Mouse (Mus musculus): ENCODE results near the gene Crisp2. TPM values are rescaled to one million over a fixed set of nuclear protein-coding genes. Genes with fewer than 3 reads are reported as not detected.
"Not testable (repeated sequence)": the region's sequence is repeated elsewhere in the genome, so short reads cannot be mapped to it uniquely, and the experiment has no call there.

The Crisp2 gene
- total RNA-seq (2021) = not detected

DNA sequence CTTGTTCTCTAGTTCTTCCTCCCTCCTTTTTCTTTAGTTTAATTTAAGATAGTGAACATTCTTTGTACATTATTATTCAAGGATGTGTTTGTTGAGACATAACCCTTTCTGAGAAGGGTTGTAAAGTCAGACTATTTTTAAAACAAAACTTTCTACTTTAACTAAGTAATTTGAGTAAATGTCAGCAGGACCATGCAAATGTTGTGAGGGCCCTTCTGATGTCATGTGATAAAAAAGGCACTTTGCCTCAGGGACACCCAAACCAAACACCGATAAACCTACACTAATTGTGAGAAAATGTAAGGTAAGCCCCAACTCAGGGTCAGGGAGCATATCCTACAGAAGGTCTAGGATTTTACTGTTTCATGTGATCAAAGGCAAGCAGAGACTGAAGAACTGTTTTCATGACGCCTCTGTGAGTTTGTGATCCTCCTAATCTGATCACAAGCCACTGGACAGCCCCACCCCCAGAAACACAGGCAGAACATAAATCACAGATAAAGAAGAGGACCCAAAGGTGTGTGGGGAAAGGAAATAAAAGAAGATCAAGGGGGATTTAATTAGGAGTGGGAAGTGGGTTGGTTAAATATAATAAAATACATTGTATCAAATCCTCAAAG, at the start of gene Crisp2:
Gene Crisp2 (minus strand): TSS at position 51 of the 620 bp plus-strand sequence.
- no peak for DNase-seq

DNA sequence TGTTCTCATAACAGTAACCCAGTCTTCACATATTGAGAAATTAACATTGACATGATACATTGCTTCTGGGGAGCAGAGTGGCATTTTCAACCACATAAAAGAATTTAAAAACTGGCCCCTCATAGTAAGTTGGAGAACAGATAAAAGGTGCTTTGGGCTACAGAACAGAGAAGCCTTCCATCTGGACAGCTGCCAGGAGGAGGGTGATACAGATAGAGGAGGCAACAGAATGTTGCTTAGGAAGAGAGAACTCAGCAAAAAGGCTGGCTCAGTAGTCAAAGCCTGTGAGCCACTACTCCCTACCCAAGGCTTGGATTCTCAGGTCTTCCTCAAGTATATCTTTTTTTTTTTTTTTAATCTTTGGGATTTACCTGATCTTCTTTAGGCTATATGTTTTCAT, 48.3 kb upstream of the Crisp2 start:
- no peak for DNase-seq

DNA sequence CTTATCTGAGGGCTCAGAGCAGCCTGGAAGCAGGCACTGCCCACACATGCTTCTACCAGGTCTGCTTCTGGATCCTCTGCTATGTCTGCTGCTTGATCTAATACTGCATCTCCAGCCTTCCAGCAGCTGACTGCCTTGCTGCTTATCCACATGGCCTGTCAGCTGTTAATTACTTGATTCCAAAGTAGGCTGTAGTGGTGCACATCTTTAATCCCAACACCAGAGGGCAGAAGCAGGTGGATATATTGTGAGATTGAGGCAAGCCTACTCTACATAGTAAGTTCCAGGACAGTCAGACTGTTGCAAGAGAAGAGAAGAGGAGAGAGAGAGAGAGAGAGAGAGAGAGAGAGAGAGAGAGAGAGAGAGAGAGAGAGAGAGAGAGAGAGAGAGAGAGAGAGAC, 30.5 kb upstream of the Crisp2 start:
- DNase-seq = peak; percentile 15

DNA sequence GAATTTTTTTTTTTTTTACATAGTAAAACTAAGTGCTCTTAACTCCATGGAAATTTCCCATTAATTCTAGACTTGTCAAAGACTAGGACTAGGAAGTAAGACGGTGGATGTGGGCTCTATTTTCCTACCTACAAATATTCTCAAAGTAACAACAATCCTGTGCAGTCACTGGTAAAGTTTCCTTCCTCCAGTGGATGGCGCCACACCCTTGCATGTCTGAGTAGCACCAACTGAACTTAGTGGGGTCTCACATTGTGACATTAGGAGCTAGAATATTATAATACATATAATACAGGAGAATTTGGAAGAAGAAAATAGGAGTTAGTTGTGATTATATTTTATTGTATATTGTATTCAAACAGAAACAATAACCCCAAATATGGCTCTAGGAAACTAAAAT, 25.1 kb upstream of the Crisp2 start:
- DNase-seq = peak; percentile 6

DNA sequence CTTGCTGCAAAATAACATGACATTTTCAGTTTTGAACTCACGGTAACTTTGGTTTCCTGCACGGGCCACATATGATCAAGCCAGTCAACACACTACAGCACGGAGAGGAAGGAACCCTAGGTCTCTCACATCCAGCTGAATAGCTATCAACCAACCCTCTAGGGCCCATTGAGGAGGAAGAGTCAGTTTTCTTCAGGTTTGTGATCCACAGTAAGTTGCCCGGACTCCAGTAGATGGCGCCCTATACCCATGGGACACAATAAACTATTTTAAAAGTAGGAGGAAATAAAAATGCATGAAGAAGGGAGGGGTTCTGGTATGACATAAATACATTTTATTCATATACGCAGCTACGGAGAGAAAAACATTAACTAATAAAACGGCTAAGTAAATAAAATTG, 17.7 kb upstream of the Crisp2 start:
- peak; percentile 51 for DNase-seq

DNA sequence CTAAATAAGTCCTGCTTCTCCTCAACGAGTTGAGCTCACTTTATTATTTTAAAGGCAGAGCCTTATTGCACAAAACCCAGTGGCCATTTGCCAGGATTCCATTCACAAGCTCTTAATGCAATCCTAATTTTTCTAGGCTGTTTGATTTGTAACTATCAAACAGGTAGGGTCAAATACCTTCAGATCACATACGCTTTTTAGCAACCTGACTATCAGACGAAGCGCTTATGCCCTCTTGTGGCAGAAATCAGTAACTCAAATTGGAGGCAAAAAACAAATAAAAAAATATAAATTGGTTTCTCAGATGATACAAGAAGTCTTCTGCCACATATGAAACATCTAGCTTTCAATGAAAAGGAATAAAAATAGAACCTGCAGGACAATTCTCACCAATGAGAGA, 17.0 kb upstream of the Crisp2 start:
- DNase-seq = no peak

DNA sequence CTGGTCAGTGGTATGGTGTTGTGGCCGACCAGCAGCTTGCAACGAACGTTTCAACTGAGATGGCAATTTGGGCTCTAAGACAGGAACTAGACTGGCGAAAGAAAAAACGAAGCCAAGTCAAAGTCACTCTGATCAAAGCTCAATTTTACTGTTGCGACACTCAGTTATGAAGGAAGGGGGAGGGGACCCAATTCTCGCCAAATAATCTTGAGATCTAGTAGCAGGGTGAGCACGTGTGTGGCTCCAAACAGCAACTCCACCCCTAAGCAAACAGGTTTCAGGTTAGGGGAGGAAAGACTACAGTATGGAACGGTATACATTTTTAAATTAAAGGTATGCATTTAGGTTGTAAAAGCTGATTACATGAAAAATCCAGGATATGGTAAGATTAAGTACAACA, 14.7 kb upstream of the Crisp2 start:
- DNase-seq = no peak

DNA sequence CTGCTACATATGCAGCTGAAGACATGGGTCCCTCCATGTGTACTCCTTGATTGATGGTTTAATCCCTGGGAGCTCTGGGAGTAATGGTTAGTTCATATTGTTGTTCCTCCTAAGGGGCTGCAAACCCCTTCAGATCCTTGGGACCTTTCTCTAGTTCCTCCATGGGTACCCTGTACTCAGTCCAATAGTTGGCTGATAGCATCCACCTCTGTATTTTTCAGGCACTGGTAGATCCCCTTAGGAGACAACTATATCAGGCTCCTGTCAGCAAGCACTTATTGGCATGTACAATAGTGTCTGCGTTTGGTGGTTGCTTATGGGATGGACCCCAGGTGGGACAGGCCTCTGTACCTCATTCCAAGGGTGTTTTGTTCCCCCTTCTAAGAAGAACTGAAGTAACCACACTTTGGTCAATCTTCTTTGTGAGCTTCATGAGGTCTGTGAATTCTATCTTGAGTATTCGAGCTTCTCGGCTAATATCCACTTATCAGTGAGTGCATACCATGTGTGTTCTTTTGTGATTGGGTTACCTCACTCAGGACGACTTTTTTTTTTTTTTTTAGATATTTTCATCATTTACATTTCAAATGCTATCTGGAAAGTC, 10.6 kb upstream of the Crisp2 start:
- no peak for DNase-seq

DNA sequence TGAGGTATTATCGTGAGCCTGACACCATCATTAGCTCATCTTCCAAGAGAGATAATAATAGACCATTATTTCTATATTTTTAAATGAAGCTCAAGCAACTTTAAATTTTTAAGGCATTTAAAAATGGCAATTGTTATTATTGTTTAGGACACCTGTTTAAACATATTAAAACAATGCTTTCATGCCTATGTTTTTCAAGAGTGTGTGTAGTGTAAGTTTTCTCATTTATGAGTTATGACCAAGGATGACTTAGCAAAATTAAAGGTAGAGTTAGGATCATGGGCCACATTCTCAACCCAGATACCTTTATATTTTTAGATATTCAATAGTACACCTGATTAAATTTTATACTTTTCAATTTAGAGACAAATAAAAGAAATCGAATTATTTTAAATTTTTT, 5.5 kb upstream of the Crisp2 start:
- no peak for DNase-seq

DNA sequence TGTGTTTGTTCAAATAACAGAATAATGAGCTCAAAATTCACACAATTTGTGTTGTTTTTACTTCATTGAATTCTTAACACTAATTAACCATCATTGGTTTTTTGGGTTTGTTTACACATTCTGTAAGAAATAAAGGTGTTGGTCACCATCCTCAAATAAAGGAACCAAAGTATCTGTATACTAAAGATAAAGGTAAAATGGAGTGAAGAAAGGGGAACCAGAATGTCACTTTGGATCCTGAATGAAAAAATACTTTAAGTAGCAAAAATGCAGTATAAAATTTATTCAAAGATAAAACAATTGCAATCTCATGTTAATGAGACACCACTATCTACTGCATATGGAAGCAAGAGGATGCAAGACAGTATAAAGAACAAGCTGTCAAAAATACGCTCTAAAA, 4.8 kb upstream of the Crisp2 start:
- DNase-seq = no peak

DNA sequence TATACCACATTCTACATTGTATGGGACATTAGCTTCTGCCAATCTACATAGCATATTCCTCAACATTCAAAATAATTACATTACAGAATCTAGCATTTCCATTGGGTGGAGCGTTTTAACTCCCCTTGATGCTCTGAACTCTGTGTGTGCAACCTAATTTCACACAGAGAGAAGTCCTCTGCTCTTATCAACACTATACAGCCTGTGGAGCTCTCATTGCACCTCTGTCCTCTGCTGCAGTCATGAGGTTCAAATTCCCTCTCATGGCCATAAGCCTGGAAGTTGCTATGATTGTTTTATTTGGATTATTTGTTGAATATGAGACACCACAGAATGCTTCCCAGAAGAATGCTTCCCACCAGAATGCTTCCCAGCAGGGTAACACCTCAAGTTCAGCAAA, 4.1 kb upstream of the Crisp2 start, which contains the start of gene Rhag:
Gene Rhag (plus strand): TSS at position 193 of the 400 bp plus-strand sequence.
- DNase-seq = no peak

DNA sequence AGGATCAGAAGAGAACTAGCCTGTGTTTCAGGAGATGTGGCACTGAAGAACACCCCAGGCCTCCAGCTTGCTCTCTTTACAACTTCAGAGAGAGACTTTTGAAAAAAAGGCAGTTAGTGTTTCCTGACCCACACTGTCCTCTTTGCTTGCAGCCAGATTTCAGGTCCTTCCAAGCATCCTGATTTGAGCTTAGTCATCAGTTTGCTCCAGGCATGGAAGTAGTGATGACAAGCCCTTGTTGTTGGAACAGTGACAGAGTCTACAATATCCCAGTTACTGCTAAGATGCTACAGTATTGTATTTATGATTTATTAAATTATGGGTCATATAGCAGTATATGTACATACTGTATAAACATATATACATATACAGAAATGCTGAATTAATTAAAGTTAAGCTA, 1.3 kb upstream of the Crisp2 start:
- DNase-seq = no peak

DNA sequence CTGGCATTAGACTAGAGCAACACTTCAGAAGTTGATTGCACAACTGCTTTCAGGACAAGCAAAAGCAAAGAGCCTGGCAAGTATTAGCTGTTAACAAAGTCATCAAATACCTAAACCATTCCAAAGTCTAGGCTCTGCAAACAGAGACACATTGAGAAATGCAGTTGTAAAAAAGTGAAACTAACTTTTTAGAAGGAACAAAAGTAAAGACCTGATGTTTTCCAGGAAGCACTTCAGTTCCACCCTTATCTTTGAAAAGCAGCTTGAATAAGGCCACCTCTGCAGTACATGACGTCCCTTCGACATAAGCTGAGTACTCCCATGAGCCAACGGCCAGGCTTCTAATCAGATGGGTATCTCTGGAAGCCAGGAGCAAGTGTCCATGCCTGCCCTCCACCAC, 253 bp downstream of the Crisp2 start:
- no peak for DNase-seq

DNA sequence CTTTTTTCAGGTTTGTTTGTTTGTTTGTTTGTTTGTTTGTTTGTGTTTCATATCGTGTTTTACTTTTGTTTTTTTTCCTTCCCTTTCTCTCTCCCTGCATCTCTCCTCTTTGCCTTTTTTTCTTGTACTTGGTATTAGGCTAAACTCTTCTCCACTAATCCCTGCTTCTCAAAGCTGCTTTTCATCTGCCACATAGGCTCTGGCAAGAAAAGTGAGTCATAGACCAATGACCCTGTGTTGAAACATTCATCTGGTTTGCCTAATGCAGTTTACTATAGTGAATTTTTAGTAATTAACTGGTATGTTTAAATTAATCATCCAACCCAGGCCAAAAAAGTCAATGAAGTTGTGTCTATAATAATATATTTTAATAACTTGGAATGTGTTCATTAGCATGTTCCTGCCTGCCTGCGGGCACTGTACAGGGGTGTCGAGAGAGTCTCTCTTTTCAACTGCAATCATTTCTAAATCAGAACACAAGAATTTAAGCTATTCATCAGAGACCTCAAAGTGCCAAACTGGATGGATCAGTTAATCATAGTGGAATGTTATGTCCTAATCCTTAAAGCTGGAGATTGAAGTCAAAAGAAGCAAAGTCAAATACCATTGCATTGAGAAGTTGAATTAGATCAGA, 4.0 kb downstream of the Crisp2 start:
- no peak for DNase-seq

DNA sequence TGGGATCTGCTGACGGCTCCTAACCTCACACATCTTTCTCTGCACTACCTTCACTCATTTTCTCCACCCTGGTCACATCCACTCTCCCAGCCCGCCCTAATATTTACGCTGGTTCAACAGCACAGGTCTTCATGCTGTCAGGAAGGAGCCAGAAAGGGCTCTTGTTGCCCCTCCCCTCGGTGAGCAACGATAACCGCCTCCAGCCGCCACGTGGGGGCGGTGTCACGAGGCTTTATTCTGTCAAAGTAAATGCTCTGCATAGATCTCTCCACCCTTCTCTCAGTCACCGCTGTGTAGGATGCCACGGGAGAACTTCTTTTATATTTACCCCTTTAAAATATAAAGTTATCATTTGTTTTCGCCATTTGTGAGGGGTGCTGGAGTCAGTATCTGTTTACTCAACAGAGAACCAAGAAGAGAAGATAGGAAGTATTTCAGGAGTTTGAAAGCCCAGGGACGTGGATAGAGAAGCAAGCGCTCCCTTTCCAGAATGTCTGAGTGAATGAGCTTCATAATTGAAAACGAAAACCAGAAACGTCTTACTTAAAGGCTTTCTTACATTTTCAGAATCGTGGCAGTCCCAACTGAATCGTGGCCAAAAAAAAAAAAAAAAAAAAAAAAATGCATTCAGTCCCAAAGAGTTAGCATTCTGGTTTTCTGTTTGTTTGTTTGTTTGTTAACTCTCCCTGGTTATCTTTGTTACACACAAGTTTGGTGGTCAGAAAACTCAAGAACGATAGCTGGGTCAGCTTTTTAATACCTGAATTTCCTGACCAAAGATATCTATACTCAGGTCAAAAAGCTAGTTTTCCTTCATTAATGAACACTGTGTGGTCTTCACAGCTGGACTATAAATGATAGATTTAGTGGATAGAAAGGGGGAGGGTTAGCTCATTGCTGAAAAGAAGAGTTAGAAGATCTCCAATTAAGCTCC, 12.6 kb downstream of the Crisp2 start:
- peak; percentile 20 for DNase-seq

DNA sequence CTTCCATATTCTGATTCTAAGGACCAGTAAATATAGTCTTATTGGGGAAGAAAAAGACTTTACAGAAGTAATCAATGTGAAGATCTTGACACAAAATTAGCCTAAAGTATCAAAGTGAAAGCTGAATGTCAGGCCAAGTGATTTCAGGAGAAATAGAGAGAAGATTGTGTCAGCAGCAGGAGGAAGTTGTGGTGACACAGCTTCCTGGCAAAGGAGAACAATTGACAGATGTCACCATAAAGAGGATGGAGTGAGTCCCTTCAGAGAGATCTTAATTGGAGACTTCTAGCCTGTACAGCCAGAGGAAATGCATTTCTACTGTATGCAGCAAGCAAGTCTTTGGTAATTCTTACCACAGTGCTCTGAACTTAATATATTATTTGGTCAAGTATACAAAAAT, 16.9 kb downstream of the Crisp2 start:
- DNase-seq = no peak

DNA sequence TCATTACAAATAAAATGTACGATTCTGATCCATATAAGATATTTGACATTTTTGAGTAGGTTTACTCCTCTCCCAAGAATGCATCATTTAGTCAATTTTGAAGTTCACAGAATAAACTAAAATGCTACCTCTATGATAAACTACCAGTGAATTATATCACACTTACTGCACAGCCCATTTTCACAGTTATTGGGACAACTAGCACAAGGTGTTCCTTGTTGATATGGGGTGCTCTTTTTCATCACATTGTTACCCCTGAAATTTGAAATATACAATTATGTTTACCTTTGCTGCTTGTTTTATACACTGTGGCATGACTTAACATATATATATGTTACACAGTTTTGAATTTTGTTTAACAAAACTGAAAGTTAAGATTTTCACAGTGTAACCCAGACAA, 39.7 kb downstream of the Crisp2 start:
- DNase-seq = no peak

DNA sequence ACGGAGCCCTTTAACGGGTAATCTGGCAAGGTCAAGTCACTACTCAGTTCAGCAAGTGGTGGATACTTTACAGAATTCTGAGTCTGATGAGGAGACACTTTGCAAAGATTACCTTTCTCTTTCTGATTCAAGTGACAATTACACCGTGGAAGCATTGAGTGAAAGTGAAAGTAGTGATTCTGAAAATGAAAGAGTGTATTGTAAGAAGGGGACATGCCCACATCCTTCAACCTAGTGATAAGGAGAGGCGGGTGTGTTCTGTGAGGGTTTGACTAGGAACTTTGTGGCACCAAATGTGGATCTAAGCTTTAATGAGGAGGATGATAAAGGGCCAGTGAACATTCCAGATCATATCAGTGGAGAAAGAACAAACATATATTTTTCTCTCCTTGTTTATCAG, 43.1 kb downstream of the Crisp2 start:
- no peak for DNase-seq

DNA sequence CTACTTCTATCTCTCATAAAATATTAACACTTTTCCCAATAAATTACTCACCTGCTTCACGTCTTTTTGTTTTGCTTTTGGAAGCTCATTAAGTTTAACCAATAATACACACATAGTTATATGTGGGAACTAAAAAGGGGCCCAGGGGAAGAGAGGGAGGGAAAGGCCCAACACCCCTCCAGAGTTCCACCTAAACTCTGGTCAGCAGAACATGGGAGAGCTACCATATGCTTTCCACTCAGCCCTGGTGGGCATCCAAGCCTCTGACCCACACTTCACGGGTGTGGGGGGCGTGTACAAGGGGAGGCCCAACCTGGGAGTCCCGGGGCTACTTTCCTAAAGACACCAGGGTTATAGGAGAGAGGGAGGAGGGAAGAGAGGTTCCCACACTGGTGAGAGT, 75.1 kb downstream of the Crisp2 start:
- no peak for DNase-seq

DNA sequence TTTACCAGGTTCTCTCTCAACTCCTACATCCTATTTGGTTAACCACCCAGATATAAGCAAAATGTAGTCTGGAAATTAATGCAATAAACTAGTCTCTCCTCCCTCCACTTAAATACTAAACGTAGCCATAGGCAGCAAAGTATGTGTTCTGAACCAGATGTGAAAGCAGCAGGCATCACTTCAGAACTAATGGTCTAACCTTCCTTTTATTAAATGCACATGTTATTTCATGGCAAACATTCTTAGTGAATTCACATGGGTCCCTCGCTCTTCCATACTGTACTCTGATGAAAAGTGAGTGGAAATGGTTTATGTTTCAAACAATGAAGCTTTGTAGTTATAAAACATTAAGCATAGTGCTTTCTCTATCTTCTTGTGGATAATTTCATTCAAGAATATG, 75.5 kb downstream of the Crisp2 start:
- no peak for DNase-seq

DNA sequence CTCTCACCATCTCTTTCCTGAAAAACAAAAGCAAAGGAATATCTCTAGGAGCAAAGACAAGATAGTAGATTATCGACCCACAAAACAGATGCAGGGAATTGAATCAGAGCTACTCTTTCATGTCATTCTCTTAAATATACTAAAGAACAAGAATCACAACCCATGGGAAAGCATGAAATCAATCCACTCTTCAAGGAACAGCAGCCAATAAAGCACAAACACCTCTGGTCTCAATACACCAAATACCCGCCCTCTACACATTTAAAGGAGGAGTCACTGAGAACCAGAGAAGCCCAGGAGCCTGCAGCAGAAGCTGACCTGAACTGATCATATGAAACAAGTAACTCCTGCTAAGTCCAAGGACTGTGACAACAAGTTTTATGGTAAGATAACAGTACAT, 80.0 kb downstream of the Crisp2 start, which contains the start of gene Esp1:
Gene Esp1 (plus strand): TSS at position 301 of the 400 bp plus-strand sequence.
- DNase-seq = no peak

DNA sequence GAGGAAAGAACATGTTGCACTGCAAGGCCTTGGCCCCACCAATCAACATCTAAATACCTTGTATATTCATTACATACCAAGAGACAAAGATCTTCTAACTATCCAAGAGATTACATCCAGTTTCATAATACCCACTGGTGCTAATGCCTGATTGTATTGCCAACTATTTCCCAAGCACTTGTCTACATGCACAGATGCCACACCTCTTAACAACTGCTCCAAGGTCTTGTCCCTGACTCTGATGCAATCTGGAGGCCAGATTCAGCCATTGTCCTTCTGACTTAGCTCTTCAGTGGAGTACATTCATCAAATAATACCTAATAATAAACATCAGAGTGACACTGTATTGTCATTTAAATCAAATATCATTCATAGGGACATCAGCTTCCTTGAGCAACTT, 89.7 kb downstream of the Crisp2 start:
- not testable (repeated sequence) for DNase-seq

DNA sequence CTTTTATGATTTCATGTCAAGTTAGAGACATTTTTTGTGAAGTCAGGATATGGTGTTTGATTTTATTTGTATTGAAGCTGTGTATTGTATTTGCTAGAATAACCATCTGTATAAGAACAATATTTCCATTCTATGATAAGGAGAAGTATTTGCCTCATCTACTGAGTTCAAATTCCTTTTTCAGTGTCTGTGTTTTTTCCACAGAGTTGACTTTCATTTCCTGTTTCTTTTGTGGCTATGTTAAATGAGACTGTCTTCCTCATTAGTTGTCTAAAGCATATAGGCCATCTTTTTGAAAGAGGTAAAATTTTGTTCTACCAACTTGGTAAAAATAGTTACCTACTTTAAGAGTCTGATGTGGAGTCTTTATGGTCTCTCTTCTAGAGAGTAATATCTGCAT, 90.5 kb downstream of the Crisp2 start:
- DNase-seq = no peak

Data from heart, postnatal 4 days (tissue).